Mouse (Mus musculus) B cell, adult 2 months (primary cell): ENCODE data around the gene Fam221b.

ENCODE experiments used
- DNase-seq, 2 experiments: peaks; one replicate each; pipeline ENCODE4 v3.0.0; 2022

Fam221b gene

DNA sequence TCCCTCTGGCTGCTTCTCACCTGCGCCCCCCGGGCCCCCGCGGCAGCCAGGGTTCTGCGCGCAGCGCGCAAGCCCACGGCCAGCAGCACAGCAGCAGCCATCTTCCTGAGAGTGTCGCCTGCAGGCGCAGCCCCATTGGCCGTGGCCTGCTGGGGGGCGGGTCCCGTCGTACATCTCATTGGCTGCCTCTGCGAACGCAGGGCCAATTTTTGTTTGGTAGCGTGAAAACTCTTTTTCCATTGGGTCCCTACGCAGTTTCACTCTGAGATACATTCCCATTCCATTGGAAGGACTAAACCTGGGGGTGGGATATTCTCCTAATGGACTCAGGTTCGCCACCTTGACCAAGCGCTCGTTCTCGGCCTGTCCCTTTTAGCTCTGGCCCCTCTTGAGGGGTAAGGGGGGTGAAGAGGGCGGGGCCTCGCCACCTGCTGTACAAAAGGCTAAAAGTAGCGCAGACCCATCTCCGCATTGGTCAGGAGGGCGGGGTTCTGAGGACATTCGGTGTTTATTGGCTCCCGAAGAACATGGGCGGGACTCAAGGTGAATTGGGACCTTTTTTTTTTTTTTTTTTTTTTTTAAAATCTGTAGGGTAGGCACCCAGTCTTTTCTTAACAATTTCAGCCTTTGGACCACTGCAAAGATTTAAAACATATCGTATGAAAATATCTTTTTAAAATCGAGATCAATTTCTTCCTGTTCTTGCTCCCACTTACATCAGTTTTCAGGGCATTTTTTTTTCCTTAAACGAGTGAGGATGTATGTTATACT lies 12.4 kb downstream of the Fam221b start, which contains the start of gene Hint2:
Gene Hint2, minus strand, starts transcription at position 128 of the 771 bp plus-strand sequence.
- peak; percentile 93 to 95 for DNase-seq

DNA sequence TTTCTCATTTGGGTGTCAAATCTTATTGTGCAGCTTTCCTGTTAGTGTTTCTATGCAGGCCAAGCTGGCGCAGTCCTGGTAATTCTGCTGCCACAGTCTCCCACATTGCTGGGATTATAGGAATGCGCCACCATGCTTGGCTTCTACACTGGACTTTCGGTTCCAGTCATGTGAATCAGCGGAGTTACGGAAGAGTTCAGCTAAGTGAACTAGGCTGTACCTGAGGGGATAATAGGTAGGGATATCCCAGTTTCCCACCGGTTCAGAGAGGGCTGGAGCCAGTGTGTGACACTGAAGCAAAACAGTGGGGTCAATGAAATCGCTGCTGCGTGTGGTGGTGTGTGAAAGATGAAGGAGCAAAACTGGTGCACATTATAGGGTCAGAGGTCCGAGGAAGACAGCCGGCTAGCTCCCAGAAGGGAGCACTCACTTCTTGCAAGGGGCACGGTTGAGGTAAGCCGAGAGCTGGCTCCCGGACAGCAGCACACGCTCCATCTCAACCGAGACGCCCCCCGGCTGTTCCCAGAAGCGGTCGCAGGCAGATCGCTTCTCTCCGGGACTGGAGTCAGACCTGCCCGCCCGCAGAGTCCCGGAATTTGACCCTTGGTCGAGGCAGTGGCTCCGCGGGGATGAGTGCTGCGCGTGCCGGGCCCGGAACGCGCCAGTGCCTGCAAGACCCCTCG lies 13.1 kb downstream of the Fam221b start:
- DNase-seq: no peak

DNA sequence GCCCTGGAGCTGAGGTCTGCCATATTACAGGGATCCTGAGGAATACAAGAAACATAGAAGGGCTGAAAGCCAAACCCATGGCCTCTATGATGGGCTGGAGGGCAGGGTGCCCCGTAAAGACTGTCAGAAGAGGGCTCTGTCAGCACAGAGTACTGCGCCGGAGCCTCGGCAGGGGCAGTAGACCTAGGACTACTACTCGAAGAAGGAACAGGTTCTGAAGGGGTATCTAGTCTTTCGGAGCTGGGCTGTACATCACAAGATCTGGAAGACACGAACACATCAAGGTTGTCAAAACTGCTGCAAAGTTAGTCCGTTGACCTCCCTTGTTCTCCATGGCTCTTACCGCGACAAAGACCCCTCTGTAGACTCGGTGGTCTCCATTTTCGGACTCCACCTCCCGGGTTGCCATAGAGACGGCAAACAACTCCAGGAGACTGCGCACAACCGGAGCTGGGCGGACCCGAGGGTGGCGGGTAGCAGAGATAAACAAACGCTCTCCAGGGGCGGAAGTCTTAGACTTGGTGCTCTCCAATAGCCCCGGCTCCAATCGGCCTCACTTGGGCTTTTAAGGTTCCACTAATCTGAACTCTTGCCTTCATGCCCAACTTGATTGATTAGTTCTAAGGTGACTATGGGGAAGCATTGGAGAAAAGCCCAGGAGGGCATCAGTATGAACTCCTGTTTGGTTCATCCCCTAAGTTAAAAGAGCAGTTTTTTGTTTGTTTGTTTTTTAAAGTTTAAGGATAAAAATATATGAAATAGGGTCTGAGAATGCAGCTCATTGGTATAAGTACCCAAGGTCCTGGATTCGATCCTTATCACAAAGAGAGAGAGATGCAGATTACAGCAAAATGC lies 15.6 kb downstream of the Fam221b start, which contains the start of gene Spag8:
Gene Spag8, minus strand, starts transcription at position 434 of the 855 bp plus-strand sequence.
- DNase-seq: peak; percentile 35 to 36

DNA sequence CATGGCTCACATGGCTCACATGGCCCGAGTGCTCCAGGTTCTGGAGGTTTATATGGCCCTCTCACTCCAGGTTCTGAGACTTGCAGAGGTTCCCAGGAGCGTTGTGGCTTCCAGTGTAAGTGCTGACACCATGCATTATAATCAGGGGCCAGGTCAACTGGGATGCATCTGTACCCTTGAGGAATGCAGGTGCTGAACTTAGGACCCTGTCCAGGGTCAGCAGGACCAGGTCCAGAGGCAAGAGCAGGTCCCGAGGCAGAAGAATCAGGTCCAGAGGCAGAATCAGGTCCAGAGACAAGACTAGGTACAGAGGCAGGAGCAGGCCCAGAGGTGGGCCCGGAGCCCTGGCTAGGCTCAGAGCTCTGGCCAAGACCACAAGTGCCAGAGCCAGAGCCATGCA lies 16.2 kb downstream of the Fam221b start:
- DNase-seq: no peak

GRCm38 (mm10) chr4:43649783-43650182 lies 19.2 kb downstream of the Fam221b start:
- DNase-seq: peak; percentile 23 to 37

DNA sequence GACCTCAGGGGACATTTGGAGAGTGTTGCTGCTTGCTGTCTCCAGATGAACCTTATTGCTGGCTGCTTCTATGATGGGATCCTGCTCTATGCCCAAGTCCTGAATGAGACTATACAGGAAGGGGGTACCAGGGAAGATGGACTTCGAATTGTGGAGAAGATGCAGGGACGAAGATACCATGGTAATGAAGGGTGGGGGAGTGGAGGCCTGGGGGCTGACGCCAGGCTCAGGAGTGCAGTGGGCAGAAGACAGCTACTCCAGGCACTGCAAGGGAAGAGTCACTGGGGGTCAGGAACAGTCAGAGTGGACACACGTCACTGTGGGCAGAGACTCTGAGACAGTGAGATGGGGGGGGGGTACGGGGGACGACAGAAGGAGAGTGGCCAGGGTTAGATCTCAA lies 28.5 kb downstream of the Fam221b start:
- no peak for DNase-seq

DNA sequence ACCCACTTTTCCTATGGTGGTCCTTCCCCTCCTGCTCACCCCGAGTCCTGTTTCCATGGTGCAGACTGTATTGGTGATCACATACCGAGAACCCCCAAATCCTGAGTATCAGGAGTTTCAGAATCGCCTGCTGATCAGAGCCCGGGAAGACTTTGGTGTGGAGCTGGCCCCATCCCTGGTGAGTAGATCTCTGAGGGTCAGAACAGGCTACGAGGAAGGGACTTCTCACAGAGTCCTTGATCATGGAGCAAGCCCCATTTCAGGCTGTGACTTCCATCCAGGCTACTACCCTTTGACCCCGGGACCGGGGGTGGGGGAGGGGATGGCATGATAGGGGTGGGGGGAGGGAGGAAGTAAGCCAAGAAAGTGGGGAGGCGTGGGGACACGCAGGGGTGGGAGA lies 28.9 kb downstream of the Fam221b start:
- no peak for DNase-seq

- no peak for DNase-seq
Measured at GRCm38 (mm10) chr4:43636751-43637150, 32.2 kb downstream of the Fam221b start.

- DNase-seq: no peak
Measured at GRCm38 (mm10) chr4:43634621-43635374, 34.1 kb downstream of the Fam221b start.

DNA sequence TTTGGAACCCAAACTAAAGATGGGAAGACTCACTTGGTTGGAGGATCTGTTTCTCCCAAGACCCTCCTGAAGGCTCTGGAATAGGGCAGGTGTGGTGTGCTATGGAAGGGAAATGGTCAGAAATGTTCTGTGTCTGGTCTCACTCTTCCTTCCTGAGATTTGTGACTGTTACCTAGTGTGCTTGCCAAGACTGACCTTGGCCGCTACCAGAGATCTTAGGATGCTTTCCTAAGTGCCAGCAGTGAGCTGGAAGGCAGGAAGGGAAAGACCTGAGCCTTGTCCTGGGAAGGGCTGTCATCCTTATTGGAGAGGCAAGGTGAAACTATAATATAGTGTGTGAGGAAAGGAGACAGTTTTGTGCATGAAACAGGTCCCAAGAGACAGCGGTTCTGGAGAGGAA lies 35.2 kb downstream of the Fam221b start:
- DNase-seq: no peak

DNA sequence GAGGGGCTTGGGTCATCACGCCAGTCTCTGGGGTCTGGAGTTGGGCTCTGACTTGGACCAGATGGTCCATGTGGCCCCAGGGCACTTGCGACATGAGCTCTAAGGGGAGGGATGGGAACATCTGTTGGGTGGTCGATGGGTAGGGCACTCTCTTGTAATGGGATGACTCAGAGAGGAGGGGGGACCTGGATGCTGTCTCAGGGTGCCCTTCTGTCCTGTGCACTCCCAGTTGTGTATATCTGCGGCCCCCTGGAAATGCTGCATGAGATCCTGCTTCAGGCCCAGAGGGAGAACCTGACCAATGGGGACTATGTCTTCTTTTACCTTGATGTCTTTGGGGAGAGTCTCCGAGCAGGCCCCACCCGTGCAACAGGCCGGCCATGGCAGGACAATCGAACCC lies 35.6 kb downstream of the Fam221b start:
- DNase-seq: no peak

GRCm38 (mm10) chr4:43631956-43632920 lies 36.7 kb downstream of the Fam221b start:
- no peak for DNase-seq

DNA sequence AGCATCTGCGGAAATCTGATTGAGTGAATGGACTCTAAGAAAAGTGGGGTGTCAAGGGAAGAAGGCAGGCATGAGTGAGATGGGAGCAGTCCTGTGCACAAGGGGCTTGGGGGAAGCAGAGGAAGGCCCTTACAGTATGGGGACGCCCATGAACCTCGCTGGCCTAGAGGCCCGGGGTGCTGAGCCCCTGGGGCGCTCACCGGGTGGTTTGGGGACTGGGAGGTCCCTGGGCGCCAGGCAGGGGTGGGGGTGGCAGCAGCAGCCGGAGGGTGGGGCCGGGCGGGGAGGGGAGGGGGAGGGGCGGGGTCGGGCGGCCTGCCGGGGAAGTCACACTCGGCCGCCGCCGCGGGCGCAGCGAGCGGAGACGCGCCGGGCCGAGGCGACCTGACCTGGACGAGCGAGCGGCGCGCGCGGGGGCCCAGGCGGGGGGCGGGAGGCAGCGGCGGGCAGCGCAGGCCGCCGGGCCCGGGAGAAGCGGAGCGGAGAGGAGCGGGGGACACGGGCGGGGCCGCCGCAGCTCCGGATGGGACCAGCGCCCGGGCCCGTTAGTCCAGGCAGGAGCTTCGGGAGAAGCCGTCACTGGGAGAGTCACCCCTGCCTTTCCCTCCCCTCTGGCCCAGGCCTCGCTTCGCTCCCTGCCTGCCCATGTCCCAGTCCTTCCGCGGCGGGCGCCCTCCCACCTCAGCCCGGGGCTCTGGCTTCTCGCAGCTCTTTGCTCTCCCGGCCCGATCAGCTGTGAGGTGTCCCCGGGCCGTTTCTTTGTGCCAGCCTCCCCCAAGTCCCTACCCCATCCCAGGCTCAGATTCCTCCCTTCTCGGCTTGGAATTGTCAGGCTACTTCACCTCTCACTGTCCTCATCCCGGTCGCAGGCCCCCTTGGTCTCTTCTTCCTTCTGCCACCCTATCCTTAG lies 37.6 kb downstream of the Fam221b start, which contains the start of gene Npr2:
Gene Npr2, plus strand, starts transcription at position 890 of the 910 bp plus-strand sequence.
- no peak for DNase-seq

GRCm38 (mm10) chr4:43630671-43631045 lies 38.3 kb downstream of the Fam221b start:
- no peak for DNase-seq

DNA sequence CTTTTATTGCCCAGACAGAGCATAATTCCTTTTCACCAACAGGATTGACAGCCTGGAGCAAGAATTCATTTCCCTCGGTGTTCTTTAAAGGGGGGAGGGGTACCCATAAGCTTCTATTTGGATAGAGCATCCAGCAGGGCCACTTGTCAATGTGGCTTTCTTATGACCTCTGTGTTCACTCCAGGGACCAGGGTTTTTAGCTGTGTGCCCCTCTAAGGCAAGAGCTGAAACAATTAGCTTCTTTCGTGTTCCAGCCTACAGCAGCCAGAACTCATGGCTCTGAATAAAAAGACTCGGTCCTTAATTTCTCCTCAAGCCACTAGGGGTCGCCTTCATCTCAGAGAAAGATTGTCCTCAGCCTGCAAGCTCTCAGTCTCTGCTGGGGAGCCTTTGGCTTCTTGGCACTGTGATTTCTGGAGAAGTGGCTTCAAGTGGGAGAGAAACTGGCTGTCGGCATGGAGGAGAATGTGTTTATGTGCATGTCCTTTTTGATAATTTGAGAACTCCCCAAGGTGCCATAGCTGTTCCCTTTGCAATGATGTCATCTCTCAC lies 38.8 kb downstream of the Fam221b start:
- DNase-seq: peak; percentile 81 to 83

DNA sequence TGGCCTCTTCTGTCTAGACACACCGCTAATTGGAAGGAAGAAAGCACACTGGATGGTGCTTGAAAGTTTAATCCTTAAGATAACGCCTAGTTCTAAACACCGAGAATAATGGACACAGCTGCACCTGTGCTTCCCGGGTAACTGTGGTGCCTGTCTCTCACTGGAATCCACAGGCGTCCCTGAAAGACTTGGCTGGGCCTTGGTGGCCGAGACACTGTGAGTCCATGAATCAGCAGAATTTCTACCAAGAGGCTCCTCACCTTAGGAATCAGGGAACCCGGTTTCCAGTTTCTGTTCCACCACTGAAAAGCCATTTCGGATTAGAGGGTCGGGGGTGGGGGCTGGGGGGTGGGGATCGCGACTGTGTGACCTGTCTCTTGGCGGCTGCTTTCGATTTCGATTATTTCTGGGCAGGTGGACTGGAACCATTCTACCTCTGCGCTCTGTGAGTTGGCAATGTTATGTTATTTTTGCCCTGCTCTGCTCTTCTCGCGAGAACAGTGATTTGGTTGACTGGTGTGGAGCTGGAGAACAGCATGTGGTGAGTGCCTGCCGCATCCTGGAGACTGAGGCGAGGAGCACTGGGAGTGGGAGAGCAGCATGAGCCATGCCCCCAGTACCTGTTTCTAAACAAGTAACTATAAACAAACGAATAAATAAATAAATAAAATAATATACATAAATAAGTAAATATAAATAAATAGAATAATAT lies 39.7 kb downstream of the Fam221b start:
- DNase-seq: no peak

DNA sequence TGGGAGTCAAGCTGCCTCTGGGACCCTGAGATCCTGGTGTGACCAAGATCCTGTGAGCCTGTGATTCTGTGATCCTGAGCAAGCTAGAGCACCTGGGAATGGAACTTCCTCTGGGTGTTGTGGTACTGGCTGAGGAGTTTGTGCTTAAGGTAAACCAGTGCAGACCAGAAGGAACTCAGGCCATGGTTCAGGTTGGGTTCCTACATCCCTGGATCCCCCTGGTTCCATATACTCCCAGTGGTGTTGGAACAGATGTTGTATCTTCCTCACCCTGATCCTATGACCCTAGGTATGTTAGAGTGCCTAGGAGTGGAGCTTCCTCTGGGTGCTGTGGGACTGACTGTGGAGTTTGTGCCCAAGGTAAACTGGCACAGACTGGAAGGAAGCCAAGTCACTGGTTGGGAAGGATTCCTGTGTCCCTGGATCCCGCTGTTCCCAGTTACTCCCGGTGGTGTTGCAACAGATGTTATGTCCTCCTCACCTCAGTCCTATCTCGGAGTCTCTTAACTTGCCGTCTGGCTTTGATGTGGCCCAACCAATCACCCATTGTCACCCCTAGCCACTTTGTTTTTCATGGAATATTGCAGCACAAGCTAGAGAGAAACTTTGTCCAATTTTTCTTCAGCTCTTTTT lies 48.7 kb downstream of the Fam221b start:
- DNase-seq: no peak

DNA sequence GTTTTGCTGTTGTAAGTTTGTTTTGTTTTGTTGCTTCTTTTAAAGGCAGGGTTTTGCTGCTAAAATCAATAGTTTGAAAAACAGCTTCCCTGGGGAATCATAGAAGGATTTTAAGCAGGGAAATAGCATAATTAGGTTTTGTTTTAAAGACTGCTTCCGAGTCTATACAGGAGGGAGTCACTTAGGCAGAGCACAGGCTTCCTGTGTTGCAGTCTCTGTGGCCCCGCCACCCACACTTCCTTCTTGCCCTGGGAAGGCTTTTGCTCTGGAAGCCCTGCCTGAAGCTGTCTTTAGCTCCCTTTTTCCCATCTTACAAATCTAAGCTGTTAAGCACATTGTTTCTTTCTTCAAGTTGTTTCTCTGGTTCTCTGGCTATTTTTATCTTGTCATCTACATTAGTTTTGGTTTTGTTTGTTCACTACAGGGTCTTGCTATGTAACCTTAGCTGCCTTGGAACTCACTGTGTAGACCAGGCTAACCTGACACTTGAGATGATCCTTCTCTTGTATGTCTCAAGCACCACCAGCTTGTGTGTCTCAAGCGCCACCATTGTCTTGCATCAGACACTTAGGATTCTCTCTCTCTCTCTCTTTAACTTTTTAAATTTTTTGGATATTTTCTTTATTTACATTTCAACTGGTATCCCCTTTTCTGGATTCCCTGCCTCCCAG lies 55.8 kb downstream of the Fam221b start:
- peak; percentile 25 to 37 for DNase-seq
